21 mouse cellular contexts compared by ENCODE assay signal in genomic region chr5:117440261-117440660, GRCm38 (mm10). TPM values are rescaled to one million over a fixed set of nuclear protein-coding genes. Genes with fewer than 3 reads are reported as not detected.
A peak's percentile ranks its signal among the peaks of the same experiment; 100 is the strongest.
DNase-seq lines count a peak whose midpoint lies in the region; ATAC-seq and TF ChIP-seq lines count a peak whose summit lies in the region.
"Had no signal": no experiment of that assay in that cellular context is flagged by ENCODE, and none has a peak within 500 bp of the region (broad histone marks: within the 10 kb centered on the region; RNA-seq: fewer than 3 reads in every experiment).

No protein-coding gene starts in this region.

- no peaks in the 10 kb centered on the region for H3K4me1 ChIP-seq in kidney, embryonic 15.5 days
- H3K4me1 ChIP-seq in midbrain, embryonic 10.5 days: peaks cover 22% of the 10 kb centered on the region
- peaks cover 10% of the 10 kb centered on the region for H3K4me1 ChIP-seq in midbrain, postnatal 0 days (ENCODE audit: insufficient read depth, low read length)
- H3K4me1 ChIP-seq: heart, embryonic 15.5 days had no signal

- 87% methylated on average over 11 of the region's 11 CpGs for WGBS in kidney, embryonic 15.5 days
- WGBS in midbrain, embryonic 10.5 days: 94% methylated on average over 11 of the region's 11 CpGs
- 78% methylated on average over 11 of the region's 11 CpGs for WGBS in midbrain, postnatal 0 days

- no peaks in the 10 kb centered on the region for H3K9me3 ChIP-seq in kidney, embryonic 15.5 days (replicated peaks)
- H3K9me3 ChIP-seq in midbrain, embryonic 10.5 days (replicated peaks): no peaks in the 10 kb centered on the region
- H3K9me3 ChIP-seq in midbrain, postnatal 0 days (ENCODE audit: low read length): no peaks in the 10 kb centered on the region
- H3K9me3 ChIP-seq: embryonic facial prominence, embryonic 10.5 days; forebrain, embryonic 13.5 days; heart, embryonic 15.5 days had no signal

- H3K4me3 ChIP-seq in kidney, embryonic 15.5 days (replicated peaks): no peak overlapping the region
- H3K4me3 ChIP-seq in midbrain, embryonic 10.5 days: no peak overlapping the region
- H3K4me3 ChIP-seq in midbrain, postnatal 0 days (ENCODE audit: low read depth, low read length): no peak overlapping the region
- H3K4me3 ChIP-seq: embryonic facial prominence, embryonic 10.5 days; forebrain, embryonic 13.5 days; heart, adult 2 months; heart, embryonic 15.5 days had no signal

- H3K27me3 ChIP-seq in kidney, embryonic 15.5 days: no peaks in the 10 kb centered on the region
- peaks cover 6% of the 10 kb centered on the region; the same call in 1 of the 2 replicates for H3K27me3 ChIP-seq in midbrain, embryonic 10.5 days (ENCODE audit: low read depth, poor library complexity, severe bottlenecking)
- no peaks in the 10 kb centered on the region for H3K27me3 ChIP-seq in midbrain, postnatal 0 days (ENCODE audit: insufficient read depth, low read length)
- H3K27me3 ChIP-seq: forebrain, embryonic 13.5 days; heart, embryonic 15.5 days had no signal

- no peak for TF ChIP-seq CTCF in midbrain, postnatal 0 days (IDR thresholded peaks at IDR 0.05)

- H3K4me2 ChIP-seq in kidney, embryonic 15.5 days: no peak overlapping the region
- H3K4me2 ChIP-seq in midbrain, postnatal 0 days (ENCODE audit: low read depth, low read length, poor library complexity, severe bottlenecking): no peak overlapping the region
- H3K4me2 ChIP-seq: heart, embryonic 11.5 days; heart, embryonic 15.5 days had no signal

- peak; percentile 79 for DNase-seq in kidney, adult 11 months
- DNase-seq in midbrain, embryonic 10.5 days (ENCODE audit: low spot score): no peak
- no peak for DNase-seq in midbrain, postnatal 0 days (ENCODE audit: low spot score)
- peak; percentile 72 for DNase-seq in kidney, adult 9 months
- peak; percentile 60 to 75 for DNase-seq in kidney, postnatal 25 days
- no peak for DNase-seq in lung, adult 18-20 months
- DNase-seq in B cell, adult 2 months: no peak
- DNase-seq: adrenal gland, adult 8-10 months; adrenal gland, postnatal 36 days; cerebellum, adult 2 months; cerebellum, postnatal 10 days; forebrain, postnatal 0 days; gastrocnemius, postnatal 14 days; heart, adult 2 months; heart, postnatal 14 days had no signal

- ATAC-seq in kidney, embryonic 15.5 days (replicated peaks; ENCODE audit: low FRiP score): no peak
- no peak for ATAC-seq in midbrain, postnatal 0 days (ENCODE audit: low FRiP score)
- ATAC-seq: forebrain, embryonic 13.5 days; forebrain, postnatal 0 days had no signal

- no peak overlapping the region for H3K9ac ChIP-seq in kidney, embryonic 15.5 days
- no peak overlapping the region for H3K9ac ChIP-seq in midbrain, postnatal 0 days (replicated peaks; ENCODE audit: low read length, poor library complexity, severe bottlenecking)
- H3K9ac ChIP-seq: forebrain, embryonic 13.5 days; heart, embryonic 15.5 days had no signal

- H3K36me3 ChIP-seq in kidney, embryonic 15.5 days: no peaks in the 10 kb centered on the region
- H3K36me3 ChIP-seq in midbrain, embryonic 10.5 days: no peaks in the 10 kb centered on the region
- H3K36me3 ChIP-seq in midbrain, postnatal 0 days (ENCODE audit: insufficient read depth, low read length): no peaks in the 10 kb centered on the region
- H3K36me3 ChIP-seq: embryonic facial prominence, embryonic 10.5 days; G1E; heart, embryonic 15.5 days had no signal

- no peak overlapping the region for H3K27ac ChIP-seq in kidney, embryonic 15.5 days
- peak overlapping the region; percentile 83; the same call in 1 of the 2 replicates for H3K27ac ChIP-seq in midbrain, embryonic 10.5 days (replicated peaks)
- H3K27ac ChIP-seq in midbrain, postnatal 0 days (ENCODE audit: low read depth, low read length): no peak overlapping the region
- H3K27ac ChIP-seq: forebrain, embryonic 13.5 days; heart, adult 2 months; heart, embryonic 15.5 days had no signal

RNA-seq across cellular contexts. Expression of gene Ksr2, which starts 26.5 kb away (rescaled TPM):
- polyA plus RNA-seq in kidney, embryonic 15.5 days (2015; fragmentation: Nextera tagmentation; extraction: Ambion mirVana): 0.67 and 0.73 TPM in 2 replicates
- 0.52 and 0.68 TPM in 2 replicates for polyA plus RNA-seq in midbrain, embryonic 10.5 days (2016; fragmentation: Nextera tagmentation; extraction: Ambion mirVana)
- total RNA-seq in midbrain, postnatal 0 days (2014; rRNA removed): 14.5 and 16.0 TPM in 2 replicates
- polyA plus RNA-seq in midbrain, postnatal 0 days (2015; fragmentation: Nextera tagmentation; extraction: Ambion mirVana): 6.7 and 8.9 TPM in 2 replicates
- polyA plus RNA-seq: G1E had no signal

RNA-seq across cellular contexts. Expression of gene Rfc5, which starts 51.4 kb away (rescaled TPM):
- polyA plus RNA-seq in kidney, embryonic 15.5 days (2015; fragmentation: Nextera tagmentation; extraction: Ambion mirVana): 110 and 128 TPM in 2 replicates
- polyA plus RNA-seq in midbrain, embryonic 10.5 days (2016; fragmentation: Nextera tagmentation; extraction: Ambion mirVana): 127 and 151 TPM in 2 replicates
- total RNA-seq in midbrain, postnatal 0 days (2014; rRNA removed): 12.0 and 15.2 TPM in 2 replicates
- polyA plus RNA-seq in midbrain, postnatal 0 days (2015; fragmentation: Nextera tagmentation; extraction: Ambion mirVana): 22.0 and 22.1 TPM in 2 replicates

Comparison
In these comparisons a context has a peak if more than half of its experiments do, and no peak if none do; other contexts are left out.
1. DNase-seq: peak in kidney, adult 11 months (single experiment), kidney, adult 9 months (single experiment) and kidney, postnatal 25 days (2 of 2); none in midbrain, embryonic 10.5 days (single experiment), midbrain, postnatal 0 days (single experiment), lung, adult 18-20 months (0 of 2) and B cell, adult 2 months (0 of 2).